Mouse (Mus musculus) gastrocnemius, postnatal 4 days (tissue): ENCODE results near the gene Paqr7. TPM values are rescaled to one million over a fixed set of nuclear protein-coding genes. Genes with fewer than 3 reads are reported as not detected.
"Not testable (repeated sequence)": the region's sequence is repeated elsewhere in the genome, so short reads cannot be mapped to it uniquely, and the experiment has no call there.

Experiments used
- DNase-seq, 2 experiments: peaks; one replicate each; pipeline ENCODE4 v3.0.0; 2021 to 2022; ENCODE audit warnings: low spot score in 2 of 2, mixed read lengths in 2 of 2
- total RNA-seq, 2 experiments: library from RNA; stranded (reverse); gene quantifications; 2 replicates each; pipeline ENCODE4 v1.2.3; 2021

Gene Paqr7
- total RNA-seq, 2 experiments from 2014 or later = 4.8 to 6.3 TPM

- not testable (repeated sequence) for DNase-seq
These were observed 2.5 kb downstream of the Paqr7 start for GRCm38 (mm10) chr4:134498983-134499382.

GRCm38 (mm10) chr4:134501095-134501494, 4.6 kb downstream of the Paqr7 start:
- no peak for DNase-seq

- DNase-seq = no peak
These were observed 7.3 kb downstream of the Paqr7 start for GRCm38 (mm10) chr4:134503686-134504357.

GRCm38 (mm10) chr4:134505303-134505789, 8.8 kb downstream of the Paqr7 start:
- no peak for DNase-seq

- no peak for DNase-seq
These were observed 9.6 kb downstream of the Paqr7 start for GRCm38 (mm10) chr4:134505966-134506594.

GRCm38 (mm10) chr4:134506713-134507112, 10.2 kb downstream of the Paqr7 start:
- no peak for DNase-seq

- DNase-seq = no peak
These were observed 13.9 kb downstream of the Paqr7 start for GRCm38 (mm10) chr4:134510396-134510795.

GRCm38 (mm10) chr4:134510845-134511411, 14.4 kb downstream of the Paqr7 start, which contains the start of gene Aunip:
Gene Aunip, plus strand, starts transcription at chr4:134510999.
- peak; percentile 80 to 94 for DNase-seq

- DNase-seq = no peak
These were observed 15.2 kb downstream of the Paqr7 start for GRCm38 (mm10) chr4:134511730-134512129.

GRCm38 (mm10) chr4:134512798-134513197, 16.3 kb downstream of the Paqr7 start:
- peak; percentile 40 to 81 for DNase-seq

GRCm38 (mm10) chr4:134514309-134514930, 17.9 kb downstream of the Paqr7 start:
- no peak for DNase-seq

- DNase-seq = no peak
These were observed 19.1 kb downstream of the Paqr7 start for GRCm38 (mm10) chr4:134515614-134516013.

GRCm38 (mm10) chr4:134516981-134517380, 20.5 kb downstream of the Paqr7 start:
- DNase-seq = no peak

GRCm38 (mm10) chr4:134517719-134518118, 21.2 kb downstream of the Paqr7 start:
- no peak for DNase-seq

GRCm38 (mm10) chr4:134518541-134518940, 22.0 kb downstream of the Paqr7 start:
- DNase-seq = no peak

GRCm38 (mm10) chr4:134519281-134519680, 22.8 kb downstream of the Paqr7 start:
- DNase-seq = no peak

GRCm38 (mm10) chr4:134523447-134523846, 26.9 kb downstream of the Paqr7 start:
- DNase-seq = no peak

GRCm38 (mm10) chr4:134525806-134526205, 29.3 kb downstream of the Paqr7 start:
- DNase-seq = no peak

- no peak for DNase-seq
These were observed 29.7 kb downstream of the Paqr7 start for GRCm38 (mm10) chr4:134526220-134526619.

- DNase-seq = no peak
These were observed 36.4 kb downstream of the Paqr7 start for GRCm38 (mm10) chr4:134532928-134533327.

GRCm38 (mm10) chr4:134533421-134533820, 36.9 kb downstream of the Paqr7 start:
- no peak for DNase-seq
